Mouse (Mus musculus) kidney, embryonic 14.5 days (tissue): Measurements from ENCODE around the gene Ndufa4. TPM values are rescaled to one million over a fixed set of nuclear protein-coding genes. Genes with fewer than 3 reads are reported as not detected.

ENCODE experiments used
- ATAC-seq: fragments of 200-750 bp; cut with Nextera tagmentation; 2 replicates; pipeline ENCODE4 v1.8.0; 2017; ENCODE audit warnings: moderate number of reproducible peaks, mild to moderate bottlenecking, moderate TSS enrichment, moderate library complexity; ENCODE audit not compliant: low FRiP score, low TSS enrichment
- H3K27ac ChIP-seq: fragments of 300-500 bp; sonication (generic); 2 replicates; pipeline ENCODE4 v1.5.1; 2014; ENCODE audit warnings: low read depth, mild to moderate bottlenecking, low read length, moderate library complexity, mixed read lengths
- H3K27me3 ChIP-seq: fragments of 300-500 bp; sonication (generic); 2 replicates; pipeline ENCODE4 v1.6.1; 2014; ENCODE audit warnings: mild to moderate bottlenecking, low read length; ENCODE audit not compliant: control insufficient read depth, insufficient read depth
- H3K36me3 ChIP-seq: fragments of 300-500 bp; sonication (generic); 2 replicates; pipeline ENCODE4 v1.6.1; 2014; ENCODE audit warnings: low read length, mixed read lengths; ENCODE audit not compliant: control insufficient read depth, insufficient read depth
- H3K4me1 ChIP-seq: fragments of 300-500 bp; sonication (generic); 2 replicates; pipeline ENCODE4 v1.6.1; 2014; ENCODE audit warnings: low read length, mixed read lengths; ENCODE audit not compliant: control insufficient read depth, insufficient read depth
- H3K4me2 ChIP-seq: fragments of 300-500 bp; sonication (generic); replicated peaks from 2 replicates; pipeline ENCODE4 v1.6.1; 2014; ENCODE audit warnings: low read depth, mild to moderate bottlenecking, low read length
- H3K4me3 ChIP-seq: fragments of 300-500 bp; sonication (generic); 2 replicates; pipeline ENCODE4 v1.5.1; 2014; ENCODE audit warnings: mild to moderate bottlenecking, low read length
- H3K9ac ChIP-seq: fragments of 300-500 bp; sonication (generic); 2 replicates; pipeline ENCODE4 v1.6.1; 2014; ENCODE audit warnings: low read depth, mild to moderate bottlenecking, low read length, moderate library complexity
- H3K9me3 ChIP-seq: fragments of 300-500 bp; sonication (generic); 2 replicates; pipeline ENCODE4 v1.6.1; 2016; ENCODE audit warnings: low read length; ENCODE audit not compliant: control insufficient read depth
- WGBS: fragments of 180-500 bp; shearing (Covaris S2); extraction: QIAGEN DNeasy Blood & Tissue Kit; methylation state at CpG from one replicate; pipeline ENCODE4 v1.1.7; 2014; 5-methylcytosine and 5-hydroxymethylcytosine counted together
- polyA plus RNA-seq: library from polyadenylated mRNA; unstranded; fragments of >200 nt; fragmentation: Nextera tagmentation; extraction: Ambion mirVana; gene quantifications from 2 replicates; pipeline ENCODE4 v1.2.1, GENCODE M21; 2014

Ndufa4 gene
- 1,059 and 1,446 TPM in 2 replicates for polyA plus RNA-seq

DNA sequence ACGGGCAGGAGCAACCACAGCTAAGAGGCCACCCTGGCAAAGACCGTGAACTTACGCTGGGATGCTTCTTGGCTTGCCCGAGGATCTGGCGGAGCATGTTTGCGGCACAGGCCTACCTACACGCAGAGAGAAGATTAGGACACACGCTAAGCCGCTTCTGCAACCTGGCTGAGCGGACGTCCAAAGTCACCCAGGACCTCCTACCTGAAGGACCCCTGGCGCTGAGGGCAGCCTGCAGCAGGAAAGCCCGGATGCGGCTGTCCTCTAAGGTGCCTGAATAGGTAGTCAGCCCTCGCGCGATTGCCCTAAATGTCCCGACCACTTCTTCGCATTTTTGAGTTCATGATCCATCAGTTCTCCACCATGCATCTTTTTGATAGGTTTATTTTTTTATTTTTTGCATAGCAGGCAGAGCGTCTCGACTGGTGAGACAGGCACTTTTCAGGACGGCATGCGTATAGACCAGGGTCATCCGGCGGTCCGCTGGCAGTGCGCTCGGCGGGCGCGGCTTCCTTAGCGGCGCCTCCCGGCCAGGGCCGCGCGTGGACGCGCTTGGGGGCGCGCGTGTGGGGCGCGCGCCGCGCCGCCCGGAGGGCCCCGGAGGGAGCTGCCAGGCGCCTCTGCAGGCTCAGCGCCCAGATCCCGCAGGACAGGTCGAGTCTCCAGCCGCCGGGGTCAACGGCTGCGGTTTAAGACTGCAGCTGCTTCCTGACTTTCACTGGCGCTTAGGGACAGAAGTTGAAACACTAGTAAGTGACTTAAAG lies at the start of gene Ndufa4, which contains the start of gene Phf14:
Gene Ndufa4 (minus strand): TSS at position 229 of the 764 bp plus-strand sequence.
Gene Phf14 (plus strand): TSS at position 541 of the 764 bp plus-strand sequence.
- Histone ChIP-seq H3K4me3 (peak within 1 kb of the TSS; percentile 88), H3K27ac (peak within 1 kb of the TSS; percentile 20; the same call in 1 of the 2 replicates), H3K9ac (peak within 1 kb of the TSS; percentile 78), H3K4me1 (peaks cover 11% of the 10 kb centered on the region; the same call in 1 of the 2 replicates), H3K36me3 (peaks cover 19% of the 10 kb centered on the region; the same call in 1 of the 2 replicates), H3K9me3 (no peaks in the 10 kb centered on the region), H3K27me3 (no peaks in the 10 kb centered on the region), H3K4me2 (peak within 1 kb of the TSS; percentile 60)
- under 1% methylated on average over 59 of the region's 59 CpGs for WGBS
- peak; percentile 99 for ATAC-seq

DNA sequence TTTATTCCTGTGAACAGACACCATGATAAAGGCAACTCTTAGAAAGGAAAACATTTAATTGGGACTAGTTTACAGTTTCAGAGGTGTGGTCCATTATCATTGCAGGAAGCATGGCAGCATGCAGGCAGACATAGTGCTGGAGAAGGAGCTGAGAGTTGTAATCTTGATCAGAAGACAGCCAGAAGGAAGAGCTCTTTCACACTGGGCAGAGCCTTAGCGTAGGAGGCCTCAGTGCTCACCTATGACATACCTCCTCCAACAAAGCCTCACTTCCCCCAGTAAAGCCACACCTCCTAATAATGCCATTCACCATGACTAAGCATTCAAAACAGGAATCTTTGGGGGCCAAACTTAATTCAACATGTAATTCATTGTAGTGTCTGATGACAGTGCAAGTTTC lies 40.8 kb upstream of the Ndufa4 start:
- no peaks in the 10 kb centered on the region for H3K27me3 ChIP-seq
- WGBS: 100% methylated on average over 1 of the region's 1 CpGs
- no peak overlapping the region for H3K27ac ChIP-seq
- H3K4me3 ChIP-seq: no peak overlapping the region
- peaks cover 21% of the 10 kb centered on the region for H3K36me3 ChIP-seq
- no peak overlapping the region for H3K4me2 ChIP-seq
- H3K4me1 ChIP-seq: no peaks in the 10 kb centered on the region
- no peaks in the 10 kb centered on the region for H3K9me3 ChIP-seq
- ATAC-seq: no peak
- H3K9ac ChIP-seq: no peak overlapping the region

DNA sequence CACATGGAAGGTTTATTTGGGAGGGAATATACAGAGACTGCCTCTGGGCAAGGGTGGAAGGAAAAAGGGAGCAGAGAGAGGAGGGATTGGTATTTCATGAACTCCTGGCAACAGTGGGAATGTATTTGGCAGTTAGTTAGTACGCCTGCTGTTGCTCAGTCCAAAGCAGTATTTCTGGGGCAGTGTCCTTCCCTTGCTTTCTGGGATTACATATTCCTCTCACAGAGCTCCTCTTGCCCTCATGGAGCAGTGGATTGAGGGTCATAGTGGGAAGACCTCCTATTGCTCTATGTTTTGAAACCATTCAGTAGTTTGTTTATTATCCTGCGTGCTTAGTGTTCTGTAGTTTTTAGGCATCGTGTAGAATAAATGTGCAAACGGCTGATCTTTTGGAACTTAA lies 34.8 kb upstream of the Ndufa4 start:
- 93% methylated on average over 4 of the region's 4 CpGs for WGBS
- H3K9me3 ChIP-seq: no peaks in the 10 kb centered on the region
- no peaks in the 10 kb centered on the region for H3K4me1 ChIP-seq
- H3K9ac ChIP-seq: no peak overlapping the region
- peaks cover 24% of the 10 kb centered on the region for H3K36me3 ChIP-seq
- H3K4me2 ChIP-seq: no peak overlapping the region
- H3K27ac ChIP-seq: no peak overlapping the region
- no peak overlapping the region for H3K4me3 ChIP-seq
- no peaks in the 10 kb centered on the region for H3K27me3 ChIP-seq
- no peak for ATAC-seq

DNA sequence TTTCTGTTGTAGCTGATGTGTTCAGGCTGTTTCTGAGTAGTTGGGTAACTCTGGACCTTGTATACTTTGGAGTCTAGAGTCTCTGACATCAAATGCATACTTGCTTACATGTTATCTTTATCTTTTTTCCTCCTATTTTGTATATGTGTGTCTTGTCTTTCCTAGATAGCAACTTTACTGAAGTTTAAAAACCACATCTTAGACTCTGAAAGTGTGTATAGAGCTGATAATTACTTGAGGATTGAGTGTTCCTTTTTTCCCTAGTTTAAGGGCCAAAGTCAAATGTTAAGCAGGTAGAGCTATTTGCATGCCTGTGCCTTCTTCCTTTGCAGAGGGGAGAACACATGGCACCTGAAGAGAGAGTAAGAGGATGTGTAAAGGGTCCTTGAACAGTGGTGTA lies 33.6 kb upstream of the Ndufa4 start:
- H3K4me1 ChIP-seq: no peaks in the 10 kb centered on the region
- H3K36me3 ChIP-seq: peaks cover 27% of the 10 kb centered on the region
- no peak overlapping the region for H3K9ac ChIP-seq
- no peak overlapping the region for H3K4me3 ChIP-seq
- no peak for ATAC-seq
- no peak overlapping the region for H3K27ac ChIP-seq
- no peaks in the 10 kb centered on the region for H3K27me3 ChIP-seq
- H3K9me3 ChIP-seq: no peaks in the 10 kb centered on the region
- no peak overlapping the region for H3K4me2 ChIP-seq

DNA sequence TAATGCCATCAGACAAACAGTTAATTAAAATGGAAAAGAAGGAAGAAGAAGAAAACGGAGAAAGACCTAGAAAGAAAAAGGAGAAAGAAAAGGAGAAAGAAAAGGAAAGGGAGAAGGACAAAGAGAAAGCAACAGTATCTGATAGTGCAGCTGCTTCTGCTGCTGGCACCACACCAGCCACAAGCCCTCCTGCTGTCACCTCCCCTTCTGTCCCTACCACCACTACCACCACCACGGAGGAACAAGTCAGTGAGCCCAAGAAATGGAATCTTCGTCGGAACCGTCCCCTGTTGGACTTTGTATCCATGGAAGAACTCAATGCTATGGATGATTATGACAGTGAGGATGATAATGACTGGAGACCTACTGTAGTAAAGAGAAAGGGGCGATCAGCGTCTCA lies 26.1 kb upstream of the Ndufa4 start:
- ATAC-seq: no peak
- 92% methylated on average over 7 of the region's 7 CpGs for WGBS
- Histone ChIP-seq H3K4me2 (no peak overlapping the region), H3K9ac (no peak overlapping the region), H3K4me3 (no peak overlapping the region), H3K9me3 (no peaks in the 10 kb centered on the region), H3K36me3 (peaks cover 16% of the 10 kb centered on the region; the same call in 1 of the 2 replicates), H3K27me3 (no peaks in the 10 kb centered on the region), H3K27ac (no peak overlapping the region), H3K4me1 (no peaks in the 10 kb centered on the region)

DNA sequence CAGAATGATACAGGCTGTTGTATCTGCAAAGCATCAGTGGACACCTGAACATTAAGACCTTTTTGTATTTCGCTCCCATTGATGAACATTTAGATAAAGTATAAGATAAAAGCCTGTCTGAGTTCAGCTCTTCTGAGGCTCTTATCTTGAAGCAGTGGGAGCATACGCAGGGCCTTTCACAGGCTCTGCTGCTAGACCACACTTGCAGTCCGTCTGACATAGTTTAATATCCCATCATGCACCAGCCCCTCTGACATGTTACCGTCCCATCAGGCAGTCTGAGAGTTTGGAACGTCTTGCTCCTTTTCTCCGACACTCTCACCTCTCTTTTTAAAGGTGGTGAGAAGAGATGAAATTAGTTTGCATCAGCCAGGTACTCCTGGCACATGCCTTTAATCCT lies 20.2 kb upstream of the Ndufa4 start:
- no peaks in the 10 kb centered on the region for H3K9me3 ChIP-seq
- ATAC-seq: no peak
- no peak overlapping the region for H3K27ac ChIP-seq
- no peaks in the 10 kb centered on the region for H3K27me3 ChIP-seq
- peaks cover 17% of the 10 kb centered on the region; the same call in 1 of the 2 replicates for H3K36me3 ChIP-seq
- no peak overlapping the region for H3K4me3 ChIP-seq
- H3K4me1 ChIP-seq: peaks cover 12% of the 10 kb centered on the region
- WGBS: 83% methylated on average over 6 of the region's 6 CpGs
- H3K9ac ChIP-seq: no peak overlapping the region; the same call in 1 of the 2 replicates
- peak overlapping the region; percentile 70; the same call in 1 of the 2 replicates for H3K4me2 ChIP-seq

DNA sequence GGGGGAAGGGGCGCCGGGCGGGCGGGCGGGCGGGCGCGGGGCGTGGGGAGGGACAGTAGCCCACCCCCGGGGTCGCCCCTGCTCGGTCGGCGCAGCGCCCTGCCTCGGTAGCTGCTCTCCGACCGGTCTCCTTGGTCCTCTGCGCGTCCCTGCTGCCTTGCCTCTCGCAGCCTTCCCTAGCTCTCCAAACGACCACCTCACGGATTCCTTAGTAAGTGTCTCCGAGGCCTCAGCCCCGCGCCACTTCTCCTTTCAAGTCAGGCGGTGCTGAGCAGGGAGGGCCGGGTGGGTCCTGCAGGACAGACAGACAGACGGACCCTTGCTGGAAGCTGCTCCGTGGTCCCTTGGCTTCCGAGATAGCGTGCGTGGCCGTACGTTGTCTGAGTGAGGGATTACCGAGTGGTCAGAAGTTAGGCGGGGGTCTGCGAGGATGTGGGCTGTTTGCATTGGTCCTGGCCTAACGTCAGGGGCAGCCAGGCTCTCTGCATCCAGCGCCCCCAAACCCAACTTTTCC lies 18.8 kb upstream of the Ndufa4 start:
- ATAC-seq: peak; percentile 88
- Histone ChIP-seq H3K36me3 (peaks cover 17% of the 10 kb centered on the region; the same call in 1 of the 2 replicates), H3K9ac (peak overlapping the region; percentile 98), H3K27ac (peak overlapping the region; percentile 98), H3K4me1 (peaks cover 12% of the 10 kb centered on the region), H3K9me3 (no peaks in the 10 kb centered on the region), H3K4me3 (peak overlapping the region; percentile 74), H3K27me3 (no peaks in the 10 kb centered on the region), H3K4me2 (peak overlapping the region; percentile 70)
- under 1% methylated on average over 29 of the region's 40 CpGs for WGBS

DNA sequence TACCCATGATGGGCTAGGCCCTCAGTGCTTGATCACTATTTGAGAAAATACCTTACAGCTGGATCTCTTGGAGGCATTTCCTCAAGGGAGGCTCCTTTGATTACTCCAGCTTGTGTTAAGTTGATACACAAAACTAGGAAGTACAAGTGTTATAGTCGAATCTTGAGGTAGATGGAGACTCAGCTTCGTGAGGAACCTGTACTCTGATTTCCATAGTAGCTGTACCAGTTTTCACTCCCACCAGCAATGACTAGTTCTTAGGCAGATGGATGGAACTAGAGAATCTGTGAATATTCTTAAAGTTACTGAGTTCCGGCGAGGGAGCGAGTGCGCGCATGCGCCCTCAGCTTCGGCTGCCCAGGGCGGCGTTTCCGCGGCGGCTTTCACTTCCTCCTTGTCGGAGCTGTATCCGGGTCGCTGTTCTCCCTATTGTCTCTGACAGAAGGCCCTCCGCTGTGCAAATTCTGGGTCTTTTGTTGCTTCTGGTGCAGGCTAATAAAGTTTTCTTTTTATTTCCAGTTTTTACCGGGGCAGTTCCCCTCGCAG lies 18.3 kb upstream of the Ndufa4 start:
- Histone ChIP-seq H3K9ac (peak overlapping the region; percentile 98), H3K9me3 (no peaks in the 10 kb centered on the region), H3K4me3 (peak overlapping the region; percentile 74), H3K4me1 (peaks cover 12% of the 10 kb centered on the region), H3K27me3 (no peaks in the 10 kb centered on the region), H3K36me3 (peaks cover 17% of the 10 kb centered on the region; the same call in 1 of the 2 replicates), H3K4me2 (peak overlapping the region; percentile 70), H3K27ac (peak overlapping the region; percentile 98)
- WGBS: under 1% methylated on average over 20 of the region's 20 CpGs
- peak; percentile 94 for ATAC-seq

DNA sequence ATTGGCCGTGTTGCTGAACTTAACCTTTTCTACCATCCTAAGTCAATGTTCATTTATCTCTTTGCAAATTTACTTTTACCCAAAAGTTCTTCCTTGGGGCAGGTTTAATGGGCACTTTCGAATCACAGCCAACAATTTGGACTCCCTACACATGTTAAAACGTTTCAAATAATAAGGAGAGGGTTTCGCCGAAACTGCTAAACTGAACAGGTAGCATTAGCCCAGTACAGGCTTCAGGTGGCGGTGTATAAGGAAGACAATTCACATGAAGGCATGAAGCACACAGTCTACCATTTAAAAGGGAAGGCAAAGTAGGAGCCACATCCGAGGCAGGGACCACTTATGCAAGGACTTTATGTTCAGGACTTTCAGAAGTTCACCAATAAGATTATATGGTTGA lies 873 bp upstream of the Ndufa4 start:
- H3K4me2 ChIP-seq: peak overlapping the region; percentile 60
- peak overlapping the region; percentile 88 for H3K4me3 ChIP-seq
- peaks cover 15% of the 10 kb centered on the region; the same call in 1 of the 2 replicates for H3K36me3 ChIP-seq
- H3K27me3 ChIP-seq: no peaks in the 10 kb centered on the region
- peaks cover 11% of the 10 kb centered on the region; the same call in 1 of the 2 replicates for H3K4me1 ChIP-seq
- H3K9me3 ChIP-seq: no peaks in the 10 kb centered on the region
- H3K27ac ChIP-seq: no peak overlapping the region
- 27% methylated on average over 7 of the region's 7 CpGs for WGBS
- no peak for ATAC-seq
- peak overlapping the region; percentile 78 for H3K9ac ChIP-seq
